Mouse (Mus musculus) liver, postnatal 0 days (tissue): ENCODE measurements around the gene Pla2r1.

ENCODE experiments used
- CTCF ChIP-seq: sonication (generic); IDR thresholded peaks from 2 replicates; pipeline ENCODE4 v1.5.1; 2016; ENCODE audit warnings: antibody characterized with exemption, low read depth
- EP300 ChIP-seq: IDR thresholded peaks from 2 replicates; pipeline ENCODE4 v1.6.1; 2016; ENCODE audit warnings: antibody characterized with exemption, low read depth, mild to moderate bottlenecking

DNA sequence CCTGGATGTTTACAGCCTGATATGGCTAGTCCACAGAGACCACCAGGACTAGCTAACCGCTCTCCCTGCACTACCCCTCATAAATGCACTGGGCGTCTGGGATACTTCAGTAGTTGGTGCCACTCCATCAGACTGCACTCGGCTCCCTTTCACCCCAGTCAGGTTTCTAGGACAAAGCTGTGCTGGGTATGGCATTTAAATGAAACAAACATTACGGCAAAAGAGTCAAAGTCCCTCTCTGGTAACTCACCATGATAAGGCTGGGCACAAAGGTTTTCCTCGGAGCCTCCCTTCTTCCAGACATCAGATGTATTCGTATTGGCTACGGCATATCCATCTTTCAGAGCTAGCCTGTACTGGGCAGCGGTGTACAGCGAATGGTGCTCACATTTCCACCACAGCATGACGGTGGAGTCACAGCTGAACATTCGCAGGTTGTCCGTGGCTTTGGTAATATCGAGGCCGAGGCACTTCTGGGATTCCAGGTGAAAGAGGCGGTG lies 177.4 kb downstream of the Pla2r1 start:
- TF ChIP-seq CTCF (no peak), EP300 (no peak)
